Mouse (Mus musculus) liver, postnatal 0 days (tissue): Measurements from ENCODE around the gene Mcat. TPM values are rescaled to one million over a fixed set of nuclear protein-coding genes. Genes with fewer than 3 reads are reported as not detected.
A peak's percentile ranks its signal among the peaks of the same experiment; 100 is the strongest.

Source experiments
- ATAC-seq: fragments of 200-750 bp; cut with Nextera tagmentation; 2 replicates; pipeline ENCODE4 v1.8.0; 2017; ENCODE audit warnings: mild to moderate bottlenecking, moderate library complexity
- DNase-seq: peaks from one replicate; pipeline ENCODE4 v3.0.0-alpha.2; 2016
- H3K27ac ChIP-seq: fragments of 300-500 bp; sonication (generic); 2 replicates; pipeline ENCODE4 v1.5.1; 2014; ENCODE audit warnings: antibody characterized with exemption, moderate library complexity, mild to moderate bottlenecking, low read depth
- H3K27me3 ChIP-seq: fragments of 300-500 bp; sonication (generic); 2 replicates; pipeline ENCODE4 v1.6.1; 2014; ENCODE audit warnings: low read length, control low read depth, mixed read lengths; ENCODE audit not compliant: insufficient read depth
- H3K36me3 ChIP-seq: fragments of 300-500 bp; sonication (generic); replicated peaks from 2 replicates; pipeline ENCODE4 v1.6.1; 2014; ENCODE audit warnings: mild to moderate bottlenecking, control low read depth, low read length, moderate library complexity, mixed read lengths; ENCODE audit not compliant: insufficient read depth
- H3K4me1 ChIP-seq: fragments of 300-500 bp; sonication (generic); 2 replicates; pipeline ENCODE4 v1.6.1; 2014; ENCODE audit warnings: antibody characterized with exemption, mild to moderate bottlenecking, control low read depth; ENCODE audit not compliant: insufficient read depth
- H3K4me2 ChIP-seq: fragments of 300-500 bp; sonication (generic); 2 replicates; pipeline ENCODE4 v1.6.1; 2014; ENCODE audit warnings: low read depth, mild to moderate bottlenecking, low read length, moderate library complexity, mixed read lengths
- H3K4me3 ChIP-seq: fragments of 300-500 bp; sonication (generic); 2 replicates; pipeline ENCODE4 v1.5.1; 2014; ENCODE audit warnings: low read depth, low read length
- H3K9ac ChIP-seq: fragments of 300-500 bp; sonication (generic); replicated peaks from 2 replicates; pipeline ENCODE4 v1.6.1; 2014; ENCODE audit warnings: mild to moderate bottlenecking, moderate library complexity
- H3K9me3 ChIP-seq: fragments of 300-500 bp; sonication (generic); 2 replicates; pipeline ENCODE4 v1.6.1; 2016; ENCODE audit warnings: mild to moderate bottlenecking, control low read depth, low read length, mixed read lengths
- CTCF ChIP-seq: sonication (generic); IDR thresholded peaks from 2 replicates; pipeline ENCODE4 v1.5.1; 2016; ENCODE audit warnings: antibody characterized with exemption, low read depth
- EP300 ChIP-seq: IDR thresholded peaks from 2 replicates; pipeline ENCODE4 v1.6.1; 2016; ENCODE audit warnings: antibody characterized with exemption, low read depth, mild to moderate bottlenecking
- WGBS: fragments of 180-500 bp; shearing (Covaris S2); extraction: QIAGEN DNeasy Blood & Tissue Kit; methylation state at CpG from one replicate; pipeline ENCODE4 v1.1.7; 2014; ENCODE audit not compliant: insufficient replicate concordance; 5-methylcytosine and 5-hydroxymethylcytosine counted together
- polyA plus RNA-seq: library from polyadenylated mRNA; unstranded; fragments of >200 nt; fragmentation: Nextera tagmentation; extraction: Ambion mirVana; gene quantifications from 2 replicates; pipeline ENCODE4 v1.2.1, GENCODE M21; 2015

Gene Mcat
- polyA plus RNA-seq, 1 experiment from 2014 or later: 20.0 TPM

DNA sequence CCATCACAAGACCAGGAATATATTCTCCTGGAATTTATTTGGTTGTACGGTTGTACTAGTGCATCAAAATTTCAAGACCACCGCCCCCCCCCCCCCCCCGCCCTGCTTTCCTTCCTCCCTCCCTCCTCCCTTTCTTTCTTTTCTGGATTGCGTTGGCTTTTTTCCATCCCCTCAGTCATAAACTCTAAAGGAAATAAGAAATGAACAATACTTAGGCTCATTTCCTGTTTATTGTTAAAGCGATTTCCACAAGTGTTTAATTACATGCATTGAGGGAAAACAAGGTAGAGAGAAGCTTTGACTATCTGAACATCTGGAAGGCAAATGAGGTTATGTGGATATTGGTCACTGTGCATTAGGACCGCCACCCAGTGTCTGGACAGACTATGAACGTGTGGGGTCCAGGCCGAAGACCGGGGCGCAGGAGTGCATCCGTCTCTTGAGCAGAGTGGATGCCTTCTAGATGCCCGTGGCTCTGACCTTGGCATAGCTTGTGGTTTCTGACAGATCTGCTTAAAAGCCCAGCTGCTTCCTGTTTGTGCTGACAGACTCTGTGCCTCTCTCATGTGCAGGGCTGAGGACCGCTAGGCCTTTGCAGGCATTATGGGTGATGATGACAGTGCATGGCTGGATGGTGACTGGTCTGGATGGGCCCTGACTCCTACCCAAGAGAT lies 38.9 kb upstream of the Mcat start:
- no peak overlapping the region for H3K4me2 ChIP-seq
- TF ChIP-seq CTCF: no peak
- no peak for TF ChIP-seq EP300
- no peaks in the 10 kb centered on the region for H3K27me3 ChIP-seq
- no peaks in the 10 kb centered on the region for H3K9me3 ChIP-seq
- DNase-seq (peak; percentile 48), ATAC-seq (peak; percentile 43; the same call in 1 of the 2 replicates)
- no peaks in the 10 kb centered on the region for H3K36me3 ChIP-seq
- H3K4me1 ChIP-seq: peaks cover 25% of the 10 kb centered on the region
- H3K9ac ChIP-seq: no peak overlapping the region
- WGBS: 43% methylated on average over 13 of the region's 13 CpGs
- no peak overlapping the region for H3K4me3 ChIP-seq
- H3K27ac ChIP-seq: peak overlapping the region; percentile 64

DNA sequence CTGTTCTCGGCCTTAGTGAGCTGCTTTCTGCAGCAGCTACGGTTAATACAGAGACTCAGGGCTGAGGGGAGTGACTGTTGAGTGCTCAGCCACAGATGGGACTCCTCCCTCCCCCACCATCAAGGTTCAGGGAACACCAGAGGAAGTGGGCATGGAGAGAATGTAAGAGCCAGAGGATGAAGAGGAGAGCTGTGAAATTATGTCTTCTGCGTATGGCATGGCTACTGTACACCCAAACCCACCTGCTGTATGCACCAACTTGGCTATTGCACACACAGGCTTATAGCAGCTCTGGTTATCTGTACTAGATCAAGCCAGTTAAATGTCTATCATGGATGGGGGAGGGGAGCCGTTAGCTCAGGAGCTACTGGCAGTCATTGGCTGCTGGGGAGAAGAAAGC lies 37.6 kb upstream of the Mcat start:
- H3K4me2 ChIP-seq: no peak overlapping the region
- ATAC-seq: no peak
- no peak for DNase-seq

DNA sequence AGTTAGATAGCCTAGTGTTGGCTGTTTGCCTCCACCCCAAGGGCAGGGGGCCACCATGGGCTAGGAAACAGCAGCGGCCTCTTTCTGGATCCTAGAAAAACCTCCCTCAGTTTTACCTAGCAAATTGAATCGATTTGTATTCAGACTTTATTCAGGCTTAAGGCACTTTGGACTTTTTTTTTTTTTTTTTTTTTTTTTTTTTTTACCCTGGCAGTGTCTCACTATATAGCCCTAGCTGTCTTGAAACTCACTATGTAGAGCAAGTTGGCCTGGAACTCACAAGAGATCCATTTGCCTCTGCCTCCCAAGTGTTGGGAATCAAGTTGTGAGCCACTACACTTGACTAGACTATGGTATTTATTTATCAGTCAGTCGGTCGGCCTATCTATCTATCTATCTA lies 33.2 kb upstream of the Mcat start:
- Histone ChIP-seq H3K4me1 (peaks cover 20% of the 10 kb centered on the region), H3K4me2 (no peak overlapping the region), H3K27ac (no peak overlapping the region), H3K27me3 (no peaks in the 10 kb centered on the region), H3K9ac (no peak overlapping the region), H3K36me3 (no peaks in the 10 kb centered on the region), H3K9me3 (no peaks in the 10 kb centered on the region), H3K4me3 (no peak overlapping the region)
- TF ChIP-seq EP300: no peak
- no peak for DNase-seq
- WGBS: 86% methylated on average over 4 of the region's 4 CpGs
- no peak for ATAC-seq

More for the DNA sequence above, 37.6 kb upstream of the Mcat start:
- no peaks in the 10 kb centered on the region for H3K27me3 ChIP-seq
- H3K4me1 ChIP-seq: peaks cover 14% of the 10 kb centered on the region
- WGBS: 42% methylated on average over 4 of the region's 4 CpGs
- H3K4me3 ChIP-seq: no peak overlapping the region
- no peak overlapping the region; the same call in 1 of the 2 replicates for H3K27ac ChIP-seq
- H3K36me3 ChIP-seq: no peaks in the 10 kb centered on the region
- H3K9me3 ChIP-seq: no peaks in the 10 kb centered on the region
- no peak overlapping the region for H3K9ac ChIP-seq
- TF ChIP-seq EP300: no peak
- TF ChIP-seq CTCF: no peak

DNA sequence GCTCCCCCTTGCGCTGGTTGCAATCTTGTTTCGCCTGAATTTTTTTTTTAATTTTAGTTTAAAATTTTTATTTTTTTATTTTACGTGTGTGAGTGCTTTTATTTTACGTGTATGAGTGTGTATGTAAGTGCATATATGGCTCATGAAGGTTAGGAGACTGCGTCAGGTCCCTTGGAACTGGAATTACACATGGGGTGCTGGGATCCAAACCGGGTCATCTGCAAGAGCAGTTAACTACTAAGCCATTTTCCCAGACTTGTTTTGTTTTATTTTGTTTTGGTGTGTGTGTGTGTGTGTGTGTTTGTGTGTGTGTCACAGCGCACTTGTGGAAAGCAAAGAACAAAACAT lies 31.8 kb upstream of the Mcat start:
- Histone ChIP-seq H3K36me3 (no peaks in the 10 kb centered on the region), H3K9ac (peak overlapping the region; percentile 78), H3K4me1 (peaks cover 22% of the 10 kb centered on the region), H3K4me2 (peak overlapping the region; percentile 77), H3K27ac (0 out of 2 replicates have a peak overlapping the region, but pooled peaks have one; percentile 99), H3K27me3 (no peaks in the 10 kb centered on the region), H3K9me3 (no peaks in the 10 kb centered on the region), H3K4me3 (peak overlapping the region; percentile 65)
- no peak for DNase-seq
- no peak for TF ChIP-seq EP300
- TF ChIP-seq CTCF: no peak
- 31% methylated on average over 7 of the region's 7 CpGs for WGBS
- no peak for ATAC-seq

DNA sequence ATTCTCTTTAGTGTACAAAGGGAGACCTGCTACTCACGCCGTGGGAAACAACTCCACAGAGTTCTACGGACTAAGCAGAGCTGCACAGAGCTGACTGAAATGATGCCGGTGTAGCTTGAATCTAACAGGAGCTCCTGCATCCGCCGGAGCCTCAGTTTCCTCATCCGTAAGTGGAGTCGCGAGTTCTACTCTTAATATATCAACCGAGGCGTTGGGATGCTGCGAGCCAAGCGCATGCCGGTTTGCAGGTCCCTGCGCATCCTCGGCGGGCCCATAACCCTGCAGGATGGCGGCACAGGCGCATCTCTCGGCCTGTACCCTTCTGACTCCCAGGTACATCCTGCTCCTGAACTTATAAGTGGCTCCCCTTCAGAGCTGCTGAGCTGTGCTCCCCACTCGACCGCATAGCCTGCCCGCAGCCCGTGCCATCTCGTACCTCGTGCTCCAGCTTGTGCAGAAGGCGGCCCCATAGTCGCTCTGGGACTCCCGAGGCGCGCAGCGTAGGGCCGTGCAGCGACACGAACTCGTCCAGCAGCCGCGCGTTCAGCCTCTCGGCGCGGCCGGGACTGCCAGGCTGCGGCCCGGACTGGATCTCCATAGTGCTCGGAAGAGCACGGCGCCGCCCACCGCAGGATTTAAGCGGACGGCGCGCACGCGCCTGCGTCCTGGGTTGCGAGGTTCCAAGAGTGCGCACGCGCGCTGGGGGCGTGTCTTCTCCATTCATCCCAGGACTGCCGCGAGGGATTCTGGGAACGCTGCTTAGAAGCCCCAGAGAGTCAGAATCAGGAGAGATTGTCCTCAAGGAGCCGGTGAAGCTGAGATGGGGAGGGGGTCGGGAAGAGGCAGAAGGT lies 31.2 kb upstream of the Mcat start, which contains the start of gene Ttll12:
Ttll12 (minus strand) TSS at position 645 of the 851 bp plus-strand sequence.
- Histone ChIP-seq H3K9me3 (no peaks in the 10 kb centered on the region), H3K4me1 (peaks cover 22% of the 10 kb centered on the region)
- under 1% methylated on average over 68 of the region's 68 CpGs for WGBS

More for the DNA sequence above, 31.2 kb upstream of the Mcat start, which contains the start of gene Ttll12:
- peak within 1 kb of the TSS; percentile 77 for H3K4me2 ChIP-seq
- DNase-seq: peak; percentile 96
- peak; percentile 83 for ATAC-seq
- H3K36me3 ChIP-seq: no peaks in the 10 kb centered on the region
- peak within 1 kb of the TSS; percentile 78 for H3K9ac ChIP-seq
- peak within 1 kb of the TSS; percentile 99 for H3K27ac ChIP-seq
- H3K27me3 ChIP-seq: no peaks in the 10 kb centered on the region
- peak within 1 kb of the TSS; percentile 65 for H3K4me3 ChIP-seq
- TF ChIP-seq EP300 (no peak), CTCF (peak; percentile 22; the same call in 1 of the 2 replicates)
